Mouse (Mus musculus): ENCODE data around the gene Edar. TPM values are rescaled to one million over a fixed set of nuclear protein-coding genes. Genes with fewer than 3 reads are reported as not detected.
A peak's percentile ranks its signal among the peaks of the same experiment; 100 is the strongest.

Edar gene
- total and polyA plus RNA-seq, 2 experiments from 2014 or later: 0.08 to 0.16 TPM

GRCm38 (mm10) chr10:58604779-58605178 is 70.7 kb downstream of the Edar start:
- Histone ChIP-seq H3K4me3 (ENCODE audit: low read length) (no peak overlapping the region), H3K9me3 (ENCODE audit: low read length) (no peaks in the 10 kb centered on the region), H3K4me2 (ENCODE audit: low read depth, low read length) (no peak overlapping the region), H3K9ac (replicated peaks; ENCODE audit: low read length) (no peak overlapping the region), H3K27me3 (ENCODE audit: insufficient read depth, low read length) (no peaks in the 10 kb centered on the region), H3K4me1 (ENCODE audit: insufficient read depth, low read length) (peaks cover 7% of the 10 kb centered on the region), H3K36me3 (ENCODE audit: insufficient read depth, low read length) (no peaks in the 10 kb centered on the region), H3K27ac (no peak overlapping the region)
- 53% methylated on average over 2 of the region's 2 CpGs for WGBS
- DNase-seq (ENCODE audit: low spot score) (peak; percentile 78), ATAC-seq (peak; percentile 74)
- no peak for TF ChIP-seq CTCF (IDR thresholded peaks at IDR 0.05; ENCODE audit: low read depth)

DNA sequence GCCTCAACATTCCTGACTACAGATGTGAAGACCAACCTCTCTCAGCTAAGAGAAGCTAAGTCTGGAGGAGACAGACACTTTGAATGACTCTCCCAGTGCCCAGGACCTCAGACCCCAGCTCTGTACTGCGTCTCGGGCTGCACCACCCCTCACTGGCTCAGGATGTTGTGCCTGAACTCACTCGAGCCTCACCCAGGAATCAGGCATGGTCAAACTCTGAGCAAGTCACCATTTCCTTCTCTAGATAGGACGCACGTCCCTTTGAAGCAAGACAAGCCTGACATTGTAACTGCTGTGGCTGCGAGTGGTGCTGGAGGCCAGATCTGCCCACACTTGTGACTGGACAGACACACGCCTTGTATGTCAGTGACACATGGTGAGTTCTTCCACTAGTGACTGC is 73.5 kb downstream of the Edar start:
- Histone ChIP-seq H3K9ac (replicated peaks; ENCODE audit: low read length) (no peak overlapping the region), H3K4me3 (ENCODE audit: low read length) (no peak overlapping the region), H3K4me1 (ENCODE audit: insufficient read depth, low read length) (peaks cover 7% of the 10 kb centered on the region), H3K27ac (peak overlapping the region; percentile 59; the same call in 1 of the 2 replicates), H3K4me2 (ENCODE audit: low read depth, low read length) (no peak overlapping the region), H3K9me3 (ENCODE audit: low read length) (no peaks in the 10 kb centered on the region), H3K27me3 (ENCODE audit: insufficient read depth, low read length) (no peaks in the 10 kb centered on the region), H3K36me3 (ENCODE audit: insufficient read depth, low read length) (no peaks in the 10 kb centered on the region)
- ATAC-seq: no peak
- WGBS: 74% methylated on average over 7 of the region's 7 CpGs
- DNase-seq (ENCODE audit: low spot score): no peak
- no peak for TF ChIP-seq CTCF (IDR thresholded peaks at IDR 0.05; ENCODE audit: low read depth)

DNA sequence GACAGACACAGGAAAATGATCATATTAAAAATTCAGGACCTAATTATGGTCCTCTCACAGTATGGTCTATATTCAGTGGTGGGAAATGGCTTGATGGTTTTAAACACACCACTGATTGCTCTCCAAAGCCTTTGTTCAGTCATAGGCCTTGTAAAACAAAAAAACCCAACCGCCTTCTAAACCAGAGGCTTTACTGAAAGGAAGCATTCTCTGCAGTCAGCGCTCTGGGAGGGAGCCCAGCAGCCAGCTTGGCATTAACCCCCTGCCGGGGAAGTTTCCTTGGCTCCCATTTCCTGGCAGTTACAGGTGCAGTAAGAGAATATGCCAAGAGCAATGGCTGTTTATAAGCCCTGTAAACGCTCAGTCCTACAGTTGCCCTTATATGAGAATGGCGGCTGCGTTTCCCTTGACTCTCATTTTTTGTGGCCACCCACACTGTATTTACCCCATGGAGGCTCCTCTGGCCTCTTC is 74.0 kb downstream of the Edar start:
- Histone ChIP-seq H3K4me2 (ENCODE audit: low read depth, low read length) (no peak overlapping the region), H3K27ac (peak overlapping the region; percentile 59; the same call in 1 of the 2 replicates), H3K27me3 (ENCODE audit: insufficient read depth, low read length) (no peaks in the 10 kb centered on the region), H3K4me1 (ENCODE audit: insufficient read depth, low read length) (peaks cover 7% of the 10 kb centered on the region), H3K9ac (replicated peaks; ENCODE audit: low read length) (no peak overlapping the region), H3K9me3 (ENCODE audit: low read length) (no peaks in the 10 kb centered on the region), H3K4me3 (ENCODE audit: low read length) (no peak overlapping the region), H3K36me3 (ENCODE audit: insufficient read depth, low read length) (no peaks in the 10 kb centered on the region)
- WGBS: 18% methylated on average over 6 of the region's 6 CpGs
- DNase-seq (ENCODE audit: low spot score) (peak; percentile 75), ATAC-seq (peak; percentile 68; the same call in 1 of the 2 replicates)
- TF ChIP-seq CTCF (IDR thresholded peaks at IDR 0.05; ENCODE audit: low read depth): no peak

DNA sequence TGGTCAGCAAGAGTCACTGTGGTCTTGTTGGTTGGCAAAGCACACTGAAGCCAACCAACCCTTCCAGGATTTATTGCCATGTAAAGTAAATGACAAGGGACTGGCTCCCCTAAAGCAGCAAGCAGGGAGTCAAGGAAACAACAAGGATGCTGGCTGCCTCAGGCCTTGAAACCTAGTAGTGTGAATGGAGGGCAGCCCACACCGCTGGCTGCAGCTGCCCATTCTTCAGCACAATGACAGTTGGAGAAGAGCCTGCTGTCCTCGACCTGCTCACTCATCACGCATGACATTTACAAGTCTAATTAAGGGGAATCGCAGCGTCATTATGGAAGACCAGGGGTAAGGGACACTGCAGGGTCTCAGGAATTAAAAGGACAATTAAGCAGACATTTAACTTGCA is 74.5 kb downstream of the Edar start:
- DNase-seq (ENCODE audit: low spot score) (peak; percentile 59), ATAC-seq (peak; percentile 60)
- Histone ChIP-seq H3K9ac (replicated peaks; ENCODE audit: low read length) (no peak overlapping the region), H3K4me3 (ENCODE audit: low read length) (no peak overlapping the region), H3K36me3 (ENCODE audit: insufficient read depth, low read length) (no peaks in the 10 kb centered on the region), H3K4me2 (ENCODE audit: low read depth, low read length) (no peak overlapping the region), H3K27me3 (ENCODE audit: insufficient read depth, low read length) (no peaks in the 10 kb centered on the region), H3K27ac (peak overlapping the region; percentile 59; the same call in 1 of the 2 replicates), H3K9me3 (ENCODE audit: low read length) (no peaks in the 10 kb centered on the region), H3K4me1 (ENCODE audit: insufficient read depth, low read length) (peaks cover 7% of the 10 kb centered on the region)
- no peak; the same call in 1 of the 2 replicates for TF ChIP-seq CTCF (IDR thresholded peaks at IDR 0.05; ENCODE audit: low read depth)
- WGBS: 10% methylated on average over 5 of the region's 5 CpGs

DNA sequence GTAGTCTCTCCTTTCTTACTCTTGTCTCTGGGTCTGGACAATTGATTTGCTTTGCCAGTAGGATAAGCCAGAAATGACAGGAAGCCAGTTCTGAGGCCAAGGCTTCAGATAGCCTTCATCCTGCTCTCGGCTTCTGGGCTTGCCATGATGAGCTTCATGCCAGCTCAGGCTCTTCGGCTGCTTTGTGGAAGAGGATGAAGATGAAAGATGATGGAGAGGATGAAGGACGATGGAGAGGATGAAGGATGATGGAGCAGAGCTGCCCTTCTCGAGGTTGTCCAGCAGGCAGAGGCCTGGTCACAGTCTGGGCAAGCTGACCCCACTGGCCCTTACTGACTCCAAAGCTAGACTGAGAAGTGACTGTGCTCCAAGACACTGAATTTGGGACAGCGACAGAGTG is 75.3 kb downstream of the Edar start:
- Histone ChIP-seq H3K4me1 (ENCODE audit: insufficient read depth, low read length) (peaks cover 7% of the 10 kb centered on the region), H3K9ac (replicated peaks; ENCODE audit: low read length) (no peak overlapping the region), H3K4me2 (ENCODE audit: low read depth, low read length) (no peak overlapping the region), H3K4me3 (ENCODE audit: low read length) (no peak overlapping the region), H3K27me3 (ENCODE audit: insufficient read depth, low read length) (no peaks in the 10 kb centered on the region), H3K9me3 (ENCODE audit: low read length) (no peaks in the 10 kb centered on the region), H3K36me3 (ENCODE audit: insufficient read depth, low read length) (no peaks in the 10 kb centered on the region), H3K27ac (no peak overlapping the region)
- DNase-seq (ENCODE audit: low spot score) (no peak), ATAC-seq (no peak)
- WGBS: 89% methylated on average over 5 of the region's 5 CpGs
- TF ChIP-seq CTCF (IDR thresholded peaks at IDR 0.05; ENCODE audit: low read depth): no peak

DNA sequence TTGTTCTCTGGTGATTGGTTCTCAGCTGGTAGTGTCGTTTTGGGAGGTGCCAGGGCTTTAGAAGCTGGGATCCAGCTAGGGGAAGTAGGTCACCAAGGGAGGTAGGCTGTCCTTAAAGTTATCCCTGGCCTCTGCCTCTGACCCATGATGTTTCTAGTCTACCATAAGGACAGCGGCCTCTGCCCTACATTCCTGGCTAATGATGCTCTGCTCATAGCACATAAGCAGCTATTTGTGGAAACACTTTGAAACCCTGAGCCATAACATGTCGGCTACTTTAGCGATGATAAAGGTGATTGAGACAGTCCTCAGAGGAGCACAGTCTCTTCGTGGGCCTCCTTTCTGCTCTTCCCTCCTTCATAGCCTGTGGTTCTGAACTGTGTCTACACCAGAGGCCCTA is 79.6 kb downstream of the Edar start:
- DNase-seq (ENCODE audit: low spot score) (no peak), ATAC-seq (no peak)
- Histone ChIP-seq H3K27me3 (ENCODE audit: insufficient read depth, low read length) (no peaks in the 10 kb centered on the region), H3K4me3 (ENCODE audit: low read length) (no peak overlapping the region), H3K27ac (no peak overlapping the region), H3K9me3 (ENCODE audit: low read length) (no peaks in the 10 kb centered on the region), H3K36me3 (ENCODE audit: insufficient read depth, low read length) (no peaks in the 10 kb centered on the region), H3K4me1 (ENCODE audit: insufficient read depth, low read length) (no peaks in the 10 kb centered on the region), H3K9ac (replicated peaks; ENCODE audit: low read length) (no peak overlapping the region), H3K4me2 (ENCODE audit: low read depth, low read length) (no peak overlapping the region)
- no peak for TF ChIP-seq CTCF (IDR thresholded peaks at IDR 0.05; ENCODE audit: low read depth)
- WGBS: 71% methylated on average over 5 of the region's 5 CpGs

- no peak for DNase-seq (ENCODE audit: low spot score)
- Histone ChIP-seq H3K4me2 (ENCODE audit: low read depth, low read length) (no peak overlapping the region), H3K4me3 (ENCODE audit: low read length) (no peak overlapping the region), H3K27me3 (ENCODE audit: insufficient read depth, low read length) (no peaks in the 10 kb centered on the region), H3K9ac (replicated peaks; ENCODE audit: low read length) (no peak overlapping the region), H3K27ac (no peak overlapping the region), H3K4me1 (ENCODE audit: insufficient read depth, low read length) (no peaks in the 10 kb centered on the region), H3K36me3 (ENCODE audit: insufficient read depth, low read length) (no peaks in the 10 kb centered on the region), H3K9me3 (ENCODE audit: low read length) (no peaks in the 10 kb centered on the region)
- no peak for ATAC-seq
- no peak for TF ChIP-seq CTCF (IDR thresholded peaks at IDR 0.05; ENCODE audit: low read depth)
- WGBS: 93% methylated on average over 3 of the region's 3 CpGs
Measured at GRCm38 (mm10) chr10:58595197-58595596, 80.3 kb downstream of the Edar start.

All from hindbrain, postnatal 0 days (tissue).